Mouse (Mus musculus) C2C12 (cell line): Measurements from ENCODE around the gene Cpsf4.

Source experiments
- CEBPB ChIP-seq: IDR thresholded peaks from one replicate; pipeline ENCODE4 v1.6.1; 2011; ENCODE audit warnings: low read depth, mild to moderate bottlenecking, control low read depth, moderate library complexity
- CTCF ChIP-seq: IDR thresholded peaks from one replicate; pipeline ENCODE4 v1.5.1; 2011; ENCODE audit not compliant: control insufficient read depth, insufficient read depth, insufficient read length
- FOSL1 ChIP-seq: IDR thresholded peaks from one replicate; pipeline ENCODE4 v1.8.0; 2011; ENCODE audit warnings: mild to moderate bottlenecking, low read length; ENCODE audit not compliant: poor library complexity, insufficient read depth, severe bottlenecking
- MAX ChIP-seq: IDR thresholded peaks from one replicate; pipeline ENCODE4 v1.6.1; 2011; ENCODE audit warnings: mild to moderate bottlenecking, control low read depth
- MYOD1 ChIP-seq: IDR thresholded peaks from one replicate; pipeline ENCODE4 v1.6.1; 2011; ENCODE audit warnings: low read depth; ENCODE audit not compliant: control insufficient read depth, insufficient read length
- MYOG ChIP-seq: IDR thresholded peaks from one replicate; pipeline ENCODE4 v1.6.1; 2011; ENCODE audit not compliant: control insufficient read depth, insufficient read length; ENCODE audit errors: extremely low read depth
- USF1 ChIP-seq: IDR thresholded peaks from one replicate; pipeline ENCODE4 v1.6.1; 2011; ENCODE audit warnings: low read depth, mild to moderate bottlenecking, control low read depth, moderate library complexity

- TF ChIP-seq CTCF = no peak
- peak; percentile 48 for TF ChIP-seq CEBPB
- no peak for TF ChIP-seq USF1
- TF ChIP-seq MAX = no peak
- no peak for TF ChIP-seq MYOG
- no peak for TF ChIP-seq MYOD1
- no peak for TF ChIP-seq FOSL1
Measured at GRCm38 (mm10) chr5:145130191-145130590, 36.8 kb upstream of the Cpsf4 start.
